Mouse (Mus musculus) retina, embryonic 14.5 days (tissue): Measurements from ENCODE around the gene Frmd7.

Experiments
- DNase-seq: peaks from one replicate; pipeline ENCODE4 v3.0.0-alpha.2; 2015; ENCODE audit warnings: low spot score

Frmd7 gene

DNA sequence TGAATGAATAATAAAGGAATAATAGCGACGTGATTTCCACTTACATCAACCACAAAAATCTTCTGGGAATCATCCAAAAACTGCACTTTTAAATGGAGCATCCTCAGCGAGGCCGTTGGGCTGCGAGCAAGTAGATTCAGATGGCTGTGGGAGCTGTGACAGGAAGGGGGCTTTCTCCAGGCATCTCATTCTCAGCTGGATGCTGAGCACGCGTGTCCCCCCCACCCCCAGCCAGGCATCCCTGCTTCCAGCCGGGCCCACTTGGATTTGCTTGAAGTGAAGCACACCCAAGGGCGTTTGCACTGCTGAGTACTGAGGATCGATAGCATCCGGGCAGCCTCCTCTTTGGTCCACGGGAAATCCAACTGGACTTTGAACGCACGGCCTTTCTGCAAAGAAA, at the start of gene Frmd7:
Gene Frmd7, minus strand, starts transcription at position 101 of the 400 bp plus-strand sequence.
- DNase-seq = no peak

- no peak for DNase-seq
Measured at GRCm38 (mm10) chrX:50991324-50991723, 48.8 kb upstream of the Frmd7 start.

DNA sequence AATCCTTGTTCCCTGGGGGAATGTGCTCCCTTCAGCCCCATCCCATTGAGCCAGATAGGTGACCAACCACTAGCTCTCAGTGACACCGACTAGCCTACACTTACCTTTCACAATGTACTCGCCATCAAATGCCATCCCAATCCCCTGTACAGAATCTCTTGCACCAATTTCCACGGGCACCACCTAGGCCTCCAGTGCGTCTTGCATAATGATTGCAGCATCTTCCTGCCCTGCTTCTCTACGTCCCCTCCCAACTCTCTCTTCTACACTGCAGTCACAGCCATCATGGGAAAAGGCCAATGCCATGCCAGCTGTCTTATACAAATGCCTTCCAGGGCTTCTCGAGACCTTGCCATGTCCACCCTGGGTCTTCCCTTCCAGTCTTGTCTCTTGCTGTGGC, 47.4 kb upstream of the Frmd7 start:
- no peak for DNase-seq

DNA sequence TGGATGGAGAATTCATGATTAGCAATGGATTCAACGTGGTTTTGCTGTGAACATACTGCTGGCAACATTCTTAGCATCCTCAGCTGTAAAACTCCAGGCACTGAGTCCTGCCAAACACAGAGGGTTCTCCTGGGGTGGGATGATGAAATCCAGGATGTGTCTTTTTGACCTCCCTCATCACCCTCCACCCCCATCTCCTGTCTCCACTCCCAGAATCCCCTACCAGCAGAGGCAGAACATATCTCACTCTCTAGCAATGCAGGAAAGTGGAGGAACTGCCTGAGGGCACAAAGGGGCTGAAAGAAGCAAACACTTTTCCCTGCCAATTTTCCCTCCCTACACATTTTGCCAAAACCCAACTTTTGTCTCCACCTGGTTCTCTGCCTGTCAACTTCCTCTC, 46.1 kb upstream of the Frmd7 start:
- DNase-seq = no peak

DNA sequence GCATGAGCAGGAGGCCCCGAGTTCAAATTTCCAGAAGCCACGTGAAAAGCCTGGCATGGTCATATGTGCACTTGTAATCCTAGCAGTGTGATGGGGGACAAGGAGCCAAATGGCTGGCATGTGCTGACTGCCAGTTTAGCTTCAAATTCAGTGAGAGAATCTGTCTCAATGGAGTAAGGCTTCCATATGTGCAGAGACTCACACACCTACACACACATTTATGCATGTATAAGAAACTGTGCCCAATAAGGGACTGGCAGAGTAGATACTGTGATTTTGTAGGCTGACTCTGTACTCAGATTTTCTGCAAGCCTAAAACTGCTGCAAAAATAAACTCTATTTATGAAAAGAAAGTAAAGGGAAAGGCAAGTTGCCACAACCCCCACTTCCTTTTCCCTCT, 35.9 kb upstream of the Frmd7 start:
- DNase-seq = no peak

DNA sequence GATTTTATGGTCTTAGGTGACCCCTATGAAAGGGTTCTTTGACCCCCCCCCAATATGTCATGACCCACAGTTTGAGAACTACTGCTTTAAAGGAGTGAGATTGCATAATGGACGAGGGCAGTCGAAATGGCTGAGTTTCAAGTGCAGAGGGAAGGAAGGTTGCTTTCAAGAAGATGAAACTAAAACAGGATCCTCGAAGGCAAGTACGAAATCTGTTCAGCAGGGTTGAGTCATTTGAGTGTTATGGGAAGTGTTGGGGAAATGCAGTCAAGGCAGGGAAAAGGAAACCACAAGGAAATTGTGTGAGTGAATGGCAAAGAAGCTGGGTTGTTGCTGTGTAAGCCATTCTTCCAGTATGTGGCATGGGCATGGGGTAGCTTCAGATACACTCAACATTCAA, 29.6 kb upstream of the Frmd7 start:
- no peak for DNase-seq

DNA sequence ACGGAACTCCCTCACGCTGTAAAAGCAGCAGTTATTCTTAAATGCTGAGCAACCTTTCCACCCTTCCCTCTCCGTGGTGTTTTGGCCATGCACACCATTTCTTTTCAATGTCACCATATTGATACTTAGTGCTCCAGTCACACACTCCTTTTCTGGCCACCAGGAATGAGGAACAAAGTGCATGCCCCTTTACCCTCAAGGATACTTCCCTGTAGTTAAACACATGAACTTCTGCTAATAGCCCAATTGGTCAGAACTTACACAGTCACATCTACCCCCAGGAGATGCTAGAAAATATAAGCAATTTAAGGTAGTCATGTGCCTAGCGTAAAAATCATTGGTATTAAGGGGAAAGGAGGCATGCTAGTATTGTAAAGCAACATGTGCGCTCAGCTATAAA, 27.4 kb upstream of the Frmd7 start:
- no peak for DNase-seq

GRCm38 (mm10) chrX:50968157-50968932, 25.8 kb upstream of the Frmd7 start:
- DNase-seq = no peak

GRCm38 (mm10) chrX:50965157-50965556, 22.6 kb upstream of the Frmd7 start:
- DNase-seq = no peak

DNA sequence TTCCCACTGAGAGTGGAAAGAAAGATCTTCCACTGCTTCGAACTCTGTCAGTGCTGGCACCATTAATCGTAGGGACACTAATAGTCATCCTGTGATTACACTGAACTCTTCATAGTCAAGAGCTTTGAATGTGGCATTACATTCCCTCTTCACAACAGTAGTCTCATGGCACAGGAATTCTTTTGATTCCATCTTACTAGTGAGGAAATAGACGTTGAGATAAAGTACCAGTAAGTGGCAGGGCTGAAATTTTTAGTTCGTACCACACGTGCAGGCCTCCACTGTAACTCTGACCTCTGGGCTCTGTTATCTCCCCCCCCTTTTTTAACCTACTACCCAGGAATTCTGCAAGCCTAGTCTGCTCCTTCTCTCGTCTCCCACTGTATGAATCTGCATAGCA, 20.4 kb upstream of the Frmd7 start:
- DNase-seq = no peak

GRCm38 (mm10) chrX:50948633-50949032, 6.1 kb upstream of the Frmd7 start:
- DNase-seq = no peak

DNA sequence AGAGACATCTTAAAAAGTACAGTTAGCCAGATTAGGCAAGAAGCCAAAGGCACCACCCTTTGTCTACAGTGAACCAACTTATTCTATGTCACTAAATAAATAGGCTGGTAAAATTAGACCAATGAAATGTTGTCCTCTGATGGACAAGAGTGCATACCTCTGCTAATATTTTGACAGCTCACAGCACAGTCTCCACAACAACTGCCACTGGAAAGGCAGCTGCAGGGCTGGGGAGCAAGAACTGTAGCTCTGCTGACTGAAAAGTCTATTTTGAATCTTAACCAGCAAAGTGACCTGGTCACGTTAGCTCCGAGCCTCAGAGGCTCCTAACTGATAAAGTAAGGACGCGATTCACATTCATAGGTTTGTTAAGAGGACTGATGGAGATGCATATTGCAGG, 5.6 kb upstream of the Frmd7 start:
- no peak for DNase-seq

GRCm38 (mm10) chrX:50937117-50937516, 5.4 kb downstream of the Frmd7 start:
- no peak for DNase-seq

DNA sequence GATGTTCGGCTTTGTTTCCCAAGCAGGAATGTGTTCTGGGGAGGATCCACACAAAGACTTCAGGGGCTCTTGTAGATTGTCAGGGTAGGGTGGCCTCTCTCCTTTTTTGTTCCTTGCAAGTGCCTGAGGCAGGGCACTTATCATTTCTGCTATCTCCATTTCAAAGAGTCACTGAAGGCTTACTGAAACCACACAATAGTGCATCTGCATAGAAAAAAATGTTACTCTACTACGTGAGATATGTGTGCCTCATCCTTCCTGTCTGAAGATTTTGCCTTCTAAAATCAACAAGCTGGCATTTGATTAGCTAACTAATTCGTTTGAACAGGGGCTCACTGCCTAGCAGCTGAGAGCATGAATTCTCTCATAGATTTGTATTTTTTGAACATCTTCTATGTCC, 12.2 kb downstream of the Frmd7 start:
- no peak for DNase-seq

DNA sequence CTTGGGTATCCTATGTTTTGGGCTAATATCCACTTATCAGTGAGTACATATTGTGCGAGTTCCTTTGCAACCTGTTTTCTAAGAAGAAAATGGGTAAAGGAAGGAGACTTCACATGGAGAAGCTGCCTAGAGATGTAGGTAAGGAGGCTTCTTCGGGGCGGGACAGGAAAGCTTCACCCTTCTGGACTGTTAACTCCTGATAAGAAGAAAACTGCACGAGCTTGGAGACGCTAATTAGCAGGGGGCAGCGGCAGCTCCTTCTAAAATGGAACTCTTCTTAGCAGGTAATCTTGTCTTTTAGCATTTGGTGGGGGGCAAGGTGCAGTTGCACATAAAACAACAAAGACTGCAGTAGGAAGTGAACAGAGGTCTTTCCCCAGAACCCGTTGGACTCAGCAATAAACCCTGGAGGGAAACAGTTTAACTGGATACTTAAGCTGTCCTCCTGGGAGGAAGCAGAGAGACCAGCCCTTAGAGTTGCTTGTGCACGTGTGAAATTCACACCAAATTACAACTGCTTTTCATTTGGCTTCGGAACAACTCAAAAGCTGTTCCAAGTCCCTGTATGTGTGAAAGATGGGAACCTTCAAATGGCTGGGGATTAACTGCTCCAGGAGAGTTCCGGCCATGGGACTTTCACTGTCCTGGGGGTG, 15.5 kb downstream of the Frmd7 start:
- DNase-seq = no peak

GRCm38 (mm10) chrX:50924629-50925364, 17.7 kb downstream of the Frmd7 start:
- peak; percentile 49 for DNase-seq

- DNase-seq = no peak
Measured at GRCm38 (mm10) chrX:50918754-50919153, 23.8 kb downstream of the Frmd7 start.

DNA sequence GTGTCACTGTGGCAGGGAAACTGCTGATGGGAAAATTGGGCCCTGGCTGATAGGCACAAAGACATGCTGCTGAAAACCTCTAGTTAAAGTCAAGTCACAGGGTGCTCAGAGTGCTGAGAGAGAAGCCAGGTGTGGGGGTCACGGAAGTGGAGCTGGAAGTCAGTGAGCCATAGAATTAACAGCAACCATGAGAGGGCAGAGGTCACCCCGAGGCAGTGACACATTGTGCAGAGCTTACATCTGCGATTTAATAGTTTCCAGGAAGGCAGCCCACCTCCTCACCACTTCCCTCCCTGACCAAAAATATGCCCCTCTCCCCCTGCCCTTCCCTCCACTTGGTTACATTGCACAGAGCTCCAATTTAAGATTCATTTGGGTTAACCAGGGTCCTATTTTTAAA, 25.1 kb downstream of the Frmd7 start:
- no peak for DNase-seq

GRCm38 (mm10) chrX:50909915-50910314, 32.6 kb downstream of the Frmd7 start:
- no peak for DNase-seq

- DNase-seq = no peak
Measured at GRCm38 (mm10) chrX:50903497-50903896, 39.0 kb downstream of the Frmd7 start.

- peak; percentile 1 for DNase-seq
Measured at GRCm38 (mm10) chrX:50887999-50888398, 54.5 kb downstream of the Frmd7 start.

GRCm38 (mm10) chrX:50874246-50875002, 68.1 kb downstream of the Frmd7 start:
- no peak for DNase-seq
